Mouse (Mus musculus) stomach, postnatal 0 days (tissue): ENCODE measurements around the gene Gstp1.

Source experiments
- CTCF ChIP-seq: IDR thresholded peaks from 2 replicates; pipeline ENCODE4 v1.5.1; 2016; ENCODE audit warnings: antibody characterized with exemption, low read depth, mild to moderate bottlenecking, moderate library complexity
- EP300 ChIP-seq: optimal IDR thresholded peaks from 2 replicates; pipeline ENCODE3; 2016; ENCODE audit warnings: antibody characterized with exemption

GRCm38 (mm10) chr19:3991562-3991961 lies 46.2 kb downstream of the Gstp1 start:
- no peak for TF ChIP-seq EP300
- TF ChIP-seq CTCF, result no peak
